Mouse (Mus musculus) midbrain, embryonic 13.5 days (tissue): ENCODE results near the gene Copz1. TPM values are rescaled to one million over a fixed set of nuclear protein-coding genes. Genes with fewer than 3 reads are reported as not detected.
A peak's percentile ranks its signal among the peaks of the same experiment; 100 is the strongest.

Experiments used
- ATAC-seq: fragments of 200-750 bp; cut with Nextera tagmentation; 2 replicates; pipeline ENCODE4 v1.8.0; 2017; ENCODE audit warnings: mild to moderate bottlenecking, moderate TSS enrichment, moderate library complexity
- H3K27ac ChIP-seq: fragments of 300-500 bp; sonication (generic); 2 replicates; pipeline ENCODE4 v1.5.1; 2015; ENCODE audit warnings: inconsistent platforms, mild to moderate bottlenecking, moderate library complexity
- H3K27me3 ChIP-seq: fragments of 300-500 bp; sonication (generic); 2 replicates; pipeline ENCODE4 v1.6.1; 2015; ENCODE audit warnings: mild to moderate bottlenecking, inconsistent platforms
- H3K36me3 ChIP-seq: fragments of 300-500 bp; sonication (generic); 2 replicates; pipeline ENCODE4 v1.6.1; 2015; ENCODE audit warnings: mild to moderate bottlenecking, inconsistent platforms
- H3K4me1 ChIP-seq: fragments of 300-500 bp; sonication (generic); replicated peaks from 2 replicates; pipeline ENCODE4 v1.6.1; 2015; ENCODE audit warnings: inconsistent platforms
- H3K4me2 ChIP-seq: fragments of 300-500 bp; sonication (generic); replicated peaks from 2 replicates; pipeline ENCODE4 v1.6.1; 2015; ENCODE audit warnings: moderate library complexity, mild to moderate bottlenecking, inconsistent platforms
- H3K4me3 ChIP-seq: fragments of 300-500 bp; sonication (generic); replicated peaks from 2 replicates; pipeline ENCODE4 v1.5.1; 2015; ENCODE audit warnings: mild to moderate bottlenecking, inconsistent platforms
- H3K9ac ChIP-seq: fragments of 300-500 bp; sonication (generic); replicated peaks from 2 replicates; pipeline ENCODE4 v1.6.1; 2015; ENCODE audit warnings: mild to moderate bottlenecking, inconsistent platforms
- H3K9me3 ChIP-seq: fragments of 300-500 bp; sonication (generic); 2 replicates; pipeline ENCODE4 v1.6.1; 2016; ENCODE audit warnings: mild to moderate bottlenecking, inconsistent platforms
- WGBS: fragments of 180-500 bp; shearing (Covaris S2); methylation state at CpG from one replicate; pipeline ENCODE4 v1.1.7; 2015; 5-methylcytosine and 5-hydroxymethylcytosine counted together
- polyA plus RNA-seq: library from polyadenylated mRNA; unstranded; fragments of >200 nt; fragmentation: Nextera tagmentation; extraction: Ambion mirVana; gene quantifications from 2 replicates; pipeline ENCODE4 v1.2.1, GENCODE M21; 2015

Gene Copz1
- polyA plus RNA-seq: 218 and 221 TPM in 2 replicates

- ATAC-seq: peak; percentile 99
- peak within 1 kb of the TSS; percentile 85 for H3K9ac ChIP-seq
- H3K4me1 ChIP-seq: peaks cover 20% of the 10 kb centered on the region
- peak within 1 kb of the TSS; percentile 84 for H3K4me2 ChIP-seq
- H3K27ac ChIP-seq: peak within 1 kb of the TSS; percentile 59; the same call in 1 of the 2 replicates
- peak within 1 kb of the TSS; percentile 81 for H3K4me3 ChIP-seq
- no peaks in the 10 kb centered on the region for H3K36me3 ChIP-seq
- H3K27me3 ChIP-seq: 0 out of 2 replicates have a peak, but pooled peaks cover 7% of the 10 kb centered on the region
- H3K9me3 ChIP-seq: no peaks in the 10 kb centered on the region
- under 1% methylated on average over 38 of the region's 38 CpGs for WGBS
Measured at GRCm38 (mm10) chr15:103272419-103273279, at the start of gene Copz1. Gene Copz1 (plus strand): TSS chr15:103272714.

GRCm38 (mm10) chr15:103224161-103224560 is 48.4 kb upstream of the Copz1 start:
- Histone ChIP-seq H3K9ac (no peak overlapping the region), H3K27ac (no peak overlapping the region), H3K36me3 (0 out of 2 replicates have a peak, but pooled peaks cover 1% of the 10 kb centered on the region), H3K4me2 (no peak overlapping the region), H3K4me1 (peaks cover 19% of the 10 kb centered on the region), H3K9me3 (no peaks in the 10 kb centered on the region), H3K4me3 (no peak overlapping the region), H3K27me3 (no peaks in the 10 kb centered on the region)
- WGBS: 79% methylated on average over 2 of the region's 2 CpGs
- ATAC-seq: no peak

GRCm38 (mm10) chr15:103227022-103227421 is 45.5 kb upstream of the Copz1 start:
- Histone ChIP-seq H3K27me3 (no peaks in the 10 kb centered on the region), H3K4me3 (no peak overlapping the region), H3K4me1 (peaks cover 6% of the 10 kb centered on the region; the same call in 1 of the 2 replicates), H3K4me2 (no peak overlapping the region), H3K36me3 (no peaks in the 10 kb centered on the region), H3K27ac (no peak overlapping the region), H3K9ac (no peak overlapping the region), H3K9me3 (no peaks in the 10 kb centered on the region)
- no peak for ATAC-seq
- WGBS: 90% methylated on average over 3 of the region's 3 CpGs

GRCm38 (mm10) chr15:103227572-103227971 is 44.9 kb upstream of the Copz1 start:
- 95% methylated on average over 2 of the region's 2 CpGs for WGBS
- no peak for ATAC-seq
- no peak overlapping the region for H3K4me3 ChIP-seq

GRCm38 (mm10) chr15:103228904-103229303 is 43.6 kb upstream of the Copz1 start:
- Histone ChIP-seq H3K4me1 (peaks cover 6% of the 10 kb centered on the region; the same call in 1 of the 2 replicates), H3K9me3 (no peaks in the 10 kb centered on the region), H3K27me3 (no peaks in the 10 kb centered on the region), H3K4me2 (no peak overlapping the region), H3K9ac (no peak overlapping the region), H3K36me3 (no peaks in the 10 kb centered on the region), H3K27ac (no peak overlapping the region), H3K4me3 (no peak overlapping the region)
- ATAC-seq: no peak
- 71% methylated on average over 2 of the region's 2 CpGs for WGBS

More at GRCm38 (mm10) chr15:103227572-103227971, 44.9 kb upstream of the Copz1 start:
- Histone ChIP-seq H3K4me1 (peaks cover 6% of the 10 kb centered on the region; the same call in 1 of the 2 replicates), H3K27me3 (no peaks in the 10 kb centered on the region), H3K9ac (no peak overlapping the region), H3K36me3 (no peaks in the 10 kb centered on the region), H3K27ac (no peak overlapping the region), H3K9me3 (no peaks in the 10 kb centered on the region), H3K4me2 (no peak overlapping the region)

- peaks cover 14% of the 10 kb centered on the region for H3K36me3 ChIP-seq
- no peak overlapping the region for H3K27ac ChIP-seq
- no peak overlapping the region for H3K4me2 ChIP-seq
- H3K27me3 ChIP-seq: no peaks in the 10 kb centered on the region
- no peak overlapping the region for H3K4me3 ChIP-seq
- H3K4me1 ChIP-seq: peaks cover 13% of the 10 kb centered on the region
- H3K9me3 ChIP-seq: no peaks in the 10 kb centered on the region
- 85% methylated on average over 2 of the region's 2 CpGs for WGBS
- no peak for ATAC-seq
- H3K9ac ChIP-seq: no peak overlapping the region
Measured at GRCm38 (mm10) chr15:103233119-103233518, 39.4 kb upstream of the Copz1 start.

- Histone ChIP-seq H3K9me3 (no peaks in the 10 kb centered on the region), H3K36me3 (peaks cover 25% of the 10 kb centered on the region), H3K4me1 (peaks cover 25% of the 10 kb centered on the region), H3K4me2 (no peak overlapping the region), H3K4me3 (no peak overlapping the region), H3K27ac (no peak overlapping the region), H3K27me3 (no peaks in the 10 kb centered on the region), H3K9ac (no peak overlapping the region)
- ATAC-seq: no peak
- 93% methylated on average over 7 of the region's 7 CpGs for WGBS
Measured at GRCm38 (mm10) chr15:103237295-103237694, 35.2 kb upstream of the Copz1 start.

- 1% methylated on average over 26 of the region's 26 CpGs for WGBS
- Histone ChIP-seq H3K4me1 (peaks cover 43% of the 10 kb centered on the region), H3K4me2 (peak overlapping the region; percentile 65)
Measured at GRCm38 (mm10) chr15:103239130-103239684, 33.3 kb upstream of the Copz1 start.

GRCm38 (mm10) chr15:103239685-103240159 is 32.8 kb upstream of the Copz1 start, which contains the start of gene Cbx5:
Gene Cbx5 (minus strand): TSS chr15:103239816.
- H3K27me3 ChIP-seq: no peaks in the 10 kb centered on the region
- peaks cover 43% of the 10 kb centered on the region for H3K4me1 ChIP-seq
- H3K4me2 ChIP-seq: peak within 1 kb of the TSS; percentile 94
- H3K9ac ChIP-seq: peak within 1 kb of the TSS; percentile 80
- ATAC-seq: peak; percentile 95
- WGBS: under 1% methylated on average over 39 of the region's 39 CpGs
- peak within 1 kb of the TSS; percentile 77 for H3K4me3 ChIP-seq
- H3K9me3 ChIP-seq: no peaks in the 10 kb centered on the region
- peaks cover 41% of the 10 kb centered on the region for H3K36me3 ChIP-seq
- H3K27ac ChIP-seq: peak within 1 kb of the TSS; percentile 95

More at GRCm38 (mm10) chr15:103239130-103239684, 33.3 kb upstream of the Copz1 start:
- H3K27me3 ChIP-seq: no peaks in the 10 kb centered on the region
- ATAC-seq: peak; percentile 92
- H3K9ac ChIP-seq: peak overlapping the region; percentile 64
- H3K9me3 ChIP-seq: no peaks in the 10 kb centered on the region
- peak overlapping the region; percentile 92 for H3K27ac ChIP-seq
- peak overlapping the region; percentile 77 for H3K4me3 ChIP-seq
- H3K36me3 ChIP-seq: peaks cover 44% of the 10 kb centered on the region

- Histone ChIP-seq H3K4me1 (peaks cover 48% of the 10 kb centered on the region), H3K9me3 (no peaks in the 10 kb centered on the region), H3K27ac (peak within 1 kb of the TSS; percentile 95), H3K9ac (peak within 1 kb of the TSS; percentile 80), H3K4me3 (peak within 1 kb of the TSS; percentile 77), H3K4me2 (peak within 1 kb of the TSS; percentile 94), H3K27me3 (no peaks in the 10 kb centered on the region), H3K36me3 (peaks cover 41% of the 10 kb centered on the region)
- ATAC-seq: peak; percentile 92
- WGBS: under 1% methylated on average over 47 of the region's 47 CpGs
Measured at GRCm38 (mm10) chr15:103240160-103241028, 32.1 kb upstream of the Copz1 start, which contains the start of gene Hnrnpa1. Gene Hnrnpa1 (plus strand): TSS chr15:103240432.
